Mouse (Mus musculus) limb, embryonic 11.5 days (tissue): Measurements from ENCODE around the gene Hspa2. TPM values are rescaled to one million over a fixed set of nuclear protein-coding genes. Genes with fewer than 3 reads are reported as not detected.

ENCODE experiments used
- ATAC-seq: fragments of 200-750 bp; cut with Nextera tagmentation; 2 replicates; pipeline ENCODE4 v1.8.0; 2017; ENCODE audit warnings: low read depth; ENCODE audit not compliant: insufficient number of reproducible peaks, low FRiP score, low TSS enrichment
- DNase-seq: peaks from one replicate; pipeline ENCODE4 v3.0.0-alpha.2; 2015; ENCODE audit warnings: low spot score
- H3K27ac ChIP-seq: fragments of 300-500 bp; sonication (generic); replicated peaks from 2 replicates; pipeline ENCODE4 v1.5.1; 2014; ENCODE audit warnings: low read depth, mild to moderate bottlenecking, low read length
- H3K27me3 ChIP-seq: fragments of 300-500 bp; sonication (generic); 2 replicates; pipeline ENCODE4 v1.6.1; 2014; ENCODE audit warnings: mild to moderate bottlenecking, low read length, mixed read lengths; ENCODE audit not compliant: control insufficient read depth, insufficient read depth
- H3K36me3 ChIP-seq: fragments of 300-500 bp; sonication (generic); 2 replicates; pipeline ENCODE4 v1.6.1; 2014; ENCODE audit warnings: mild to moderate bottlenecking, low read length, moderate library complexity, mixed read lengths; ENCODE audit not compliant: control insufficient read depth, insufficient read depth
- H3K4me1 ChIP-seq: fragments of 300-500 bp; sonication (generic); 2 replicates; pipeline ENCODE4 v1.6.1; 2014; ENCODE audit warnings: low read length, mixed read lengths; ENCODE audit not compliant: control insufficient read depth, insufficient read depth
- H3K4me2 ChIP-seq: fragments of 300-500 bp; sonication (generic); 2 replicates; pipeline ENCODE4 v1.6.1; 2014; ENCODE audit warnings: low read depth, mild to moderate bottlenecking, moderate library complexity; ENCODE audit not compliant: severe bottlenecking
- H3K4me3 ChIP-seq: fragments of 300-500 bp; sonication (generic); 2 replicates; pipeline ENCODE4 v1.5.1; 2014; ENCODE audit warnings: low read depth, low read length
- H3K9ac ChIP-seq: fragments of 300-500 bp; sonication (generic); 2 replicates; pipeline ENCODE4 v1.6.1; 2014; ENCODE audit warnings: mild to moderate bottlenecking, low read length
- H3K9me3 ChIP-seq: fragments of 300-500 bp; sonication (generic); 2 replicates; pipeline ENCODE4 v1.6.1; 2016; ENCODE audit warnings: low read length; ENCODE audit not compliant: control insufficient read depth
- WGBS: fragments of 180-500 bp; shearing (Covaris S2); extraction: QIAGEN DNeasy Blood & Tissue Kit; methylation state at CpG from one replicate; pipeline ENCODE4 v1.1.7; 2014; 5-methylcytosine and 5-hydroxymethylcytosine counted together
- polyA plus RNA-seq: library from polyadenylated mRNA; unstranded; fragments of >200 nt; fragmentation: Nextera tagmentation; extraction: Ambion mirVana; gene quantifications from 2 replicates; pipeline ENCODE4 v1.2.1, GENCODE M21; 2014

The Hspa2 gene
- polyA plus RNA-seq, 1 experiment from 2014 or later, result 5.7 TPM

- ATAC-seq (0 out of 2 replicates have a peak, but pooled peaks have one; percentile 8), DNase-seq (peak; percentile 78)
- Histone ChIP-seq H3K4me2 (peak overlapping the region; percentile 84), H3K4me3 (peak overlapping the region; percentile 60), H3K27ac (peak overlapping the region; percentile 96), H3K27me3 (no peaks in the 10 kb centered on the region), H3K9ac (peak overlapping the region; percentile 82), H3K4me1 (peaks cover 25% of the 10 kb centered on the region), H3K9me3 (no peaks in the 10 kb centered on the region), H3K36me3 (no peaks in the 10 kb centered on the region)
- under 1% methylated on average over 26 of the region's 26 CpGs for WGBS
Measured at GRCm38 (mm10) chr12:76368790-76369205, 35.2 kb upstream of the Hspa2 start.

- peak within 1 kb of the TSS; percentile 60 for H3K4me3 ChIP-seq
- DNase-seq, result peak; percentile 84
- H3K27me3 ChIP-seq, result no peaks in the 10 kb centered on the region
- H3K4me1 ChIP-seq, result peaks cover 26% of the 10 kb centered on the region
- peak within 1 kb of the TSS; percentile 82 for H3K9ac ChIP-seq
- peak; percentile 67 for ATAC-seq
- no peaks in the 10 kb centered on the region for H3K36me3 ChIP-seq
- H3K4me2 ChIP-seq, result peak within 1 kb of the TSS; percentile 84
- H3K27ac ChIP-seq, result peak within 1 kb of the TSS; percentile 96
- 0% methylated on average over 90 of the region's 96 CpGs for WGBS
- H3K9me3 ChIP-seq, result no peaks in the 10 kb centered on the region
Measured at GRCm38 (mm10) chr12:76369206-76369977, 34.6 kb upstream of the Hspa2 start, which contains the start of gene Zbtb25. Gene Zbtb25 (minus strand): TSS chr12:76369602.

- peak; percentile 69 for ATAC-seq
- WGBS, result 0% methylated on average over 67 of the region's 99 CpGs
- H3K4me1 ChIP-seq, result peaks cover 29% of the 10 kb centered on the region
Measured at GRCm38 (mm10) chr12:76369978-76370830, 33.8 kb upstream of the Hspa2 start, which contains the start of gene Zbtb1. Gene Zbtb1 (plus strand): TSS chr12:76370266.

GRCm38 (mm10) chr12:76370831-76371571 is 33.0 kb upstream of the Hspa2 start:
- WGBS, result under 1% methylated on average over 61 of the region's 63 CpGs
- H3K4me1 ChIP-seq, result peaks cover 29% of the 10 kb centered on the region
- no peaks in the 10 kb centered on the region for H3K27me3 ChIP-seq
- peak overlapping the region; percentile 60 for H3K4me3 ChIP-seq
- peak overlapping the region; percentile 96 for H3K27ac ChIP-seq
- ATAC-seq, result peak; percentile 45
- H3K9ac ChIP-seq, result peak overlapping the region; percentile 82
- DNase-seq, result peak; percentile 83
- no peaks in the 10 kb centered on the region for H3K9me3 ChIP-seq
- peak overlapping the region; percentile 84 for H3K4me2 ChIP-seq
- H3K36me3 ChIP-seq, result no peaks in the 10 kb centered on the region

More at GRCm38 (mm10) chr12:76369978-76370830, 33.8 kb upstream of the Hspa2 start, which contains the start of gene Zbtb1:
- peak within 1 kb of the TSS; percentile 96 for H3K27ac ChIP-seq
- peak within 1 kb of the TSS; percentile 82 for H3K9ac ChIP-seq
- no peaks in the 10 kb centered on the region for H3K27me3 ChIP-seq
- H3K4me3 ChIP-seq, result peak within 1 kb of the TSS; percentile 60
- H3K9me3 ChIP-seq, result no peaks in the 10 kb centered on the region
- no peaks in the 10 kb centered on the region for H3K36me3 ChIP-seq
- H3K4me2 ChIP-seq, result peak within 1 kb of the TSS; percentile 84
- DNase-seq, result peak; percentile 84

GRCm38 (mm10) chr12:76372046-76372445 is 31.9 kb upstream of the Hspa2 start:
- Histone ChIP-seq H3K27ac (no peak overlapping the region), H3K4me3 (no peak overlapping the region), H3K9ac (no peak overlapping the region), H3K9me3 (no peaks in the 10 kb centered on the region), H3K4me1 (peaks cover 25% of the 10 kb centered on the region), H3K27me3 (no peaks in the 10 kb centered on the region), H3K36me3 (no peaks in the 10 kb centered on the region), H3K4me2 (peak overlapping the region; percentile 84)
- ATAC-seq (no peak), DNase-seq (no peak)
- 29% methylated on average over 7 of the region's 7 CpGs for WGBS

- Histone ChIP-seq H3K27me3 (no peaks in the 10 kb centered on the region), H3K9ac (no peak overlapping the region), H3K9me3 (no peaks in the 10 kb centered on the region), H3K27ac (no peak overlapping the region), H3K4me3 (no peak overlapping the region), H3K4me1 (peaks cover 14% of the 10 kb centered on the region), H3K36me3 (no peaks in the 10 kb centered on the region), H3K4me2 (no peak overlapping the region)
- DNase-seq (no peak), ATAC-seq (no peak)
- WGBS, result 77% methylated on average over 5 of the region's 7 CpGs
Measured at GRCm38 (mm10) chr12:76372881-76373818, 30.8 kb upstream of the Hspa2 start.

GRCm38 (mm10) chr12:76373991-76374390 is 30.0 kb upstream of the Hspa2 start:
- H3K4me3 ChIP-seq, result no peak overlapping the region
- no peaks in the 10 kb centered on the region for H3K27me3 ChIP-seq
- peaks cover 7% of the 10 kb centered on the region; the same call in 1 of the 2 replicates for H3K4me1 ChIP-seq
- DNase-seq (no peak), ATAC-seq (no peak)
- 79% methylated on average over 6 of the region's 6 CpGs for WGBS
- H3K36me3 ChIP-seq, result no peaks in the 10 kb centered on the region
- H3K9me3 ChIP-seq, result no peaks in the 10 kb centered on the region
- H3K9ac ChIP-seq, result no peak overlapping the region
- H3K27ac ChIP-seq, result no peak overlapping the region; the same call in 1 of the 2 replicates
- no peak overlapping the region for H3K4me2 ChIP-seq
